Mouse (Mus musculus): ENCODE measurements at regions not wholly inside any gene's neighbourhood (a gene's known extent, or its start where the extent isn't known, plus 50 kb on each side); places are given as distances from the start of the nearest gene placed in this dataset.

GRCm38 (mm10) chr16:24150512-24150911 is 161.9 kb upstream of the Bcl6 start:
- Histone ChIP-seq H3K27me3 (replicated peaks; ENCODE audit: control insufficient read depth, insufficient read depth, low read length) (no peaks in the 10 kb centered on the region), H3K36me3 (ENCODE audit: control insufficient read depth, insufficient read depth) (no peaks in the 10 kb centered on the region), H3K4me2 (replicated peaks; ENCODE audit: low read depth) (no peak overlapping the region), H3K9ac (ENCODE audit: low read depth, low read length) (no peak overlapping the region), H3K9me3 (ENCODE audit: control insufficient read depth) (no peaks in the 10 kb centered on the region), H3K27ac (ENCODE audit: low read depth, low read length) (peak overlapping the region; percentile 73; the same call in 1 of the 2 replicates), H3K4me3 (ENCODE audit: low read depth, low read length) (no peak overlapping the region), H3K4me1 (replicated peaks; ENCODE audit: control insufficient read depth, insufficient read depth, low read length) (peaks cover 7% of the 10 kb centered on the region; the same call in 1 of the 2 replicates)
- ATAC-seq = peak; percentile 73
- 50% methylated on average over 2 of the region's 2 CpGs for WGBS
- no peak for TF ChIP-seq CTCF (IDR thresholded peaks at IDR 0.05; ENCODE audit: low read depth)

GRCm38 (mm10) chr16:24149441-24149840 is 160.8 kb upstream of the Bcl6 start:
- Histone ChIP-seq H3K9me3 (ENCODE audit: control insufficient read depth) (no peaks in the 10 kb centered on the region), H3K4me3 (ENCODE audit: low read depth, low read length) (no peak overlapping the region), H3K9ac (ENCODE audit: low read depth, low read length) (no peak overlapping the region), H3K4me1 (replicated peaks; ENCODE audit: control insufficient read depth, insufficient read depth, low read length) (peaks cover 7% of the 10 kb centered on the region; the same call in 1 of the 2 replicates), H3K36me3 (ENCODE audit: control insufficient read depth, insufficient read depth) (no peaks in the 10 kb centered on the region), H3K27me3 (replicated peaks; ENCODE audit: control insufficient read depth, insufficient read depth, low read length) (no peaks in the 10 kb centered on the region), H3K4me2 (replicated peaks; ENCODE audit: low read depth) (no peak overlapping the region), H3K27ac (ENCODE audit: low read depth, low read length) (no peak overlapping the region)
- no peak for ATAC-seq
- WGBS = 88% methylated on average over 4 of the region's 4 CpGs
- no peak for TF ChIP-seq CTCF (IDR thresholded peaks at IDR 0.05; ENCODE audit: low read depth)

GRCm38 (mm10) chr16:24143894-24144293 is 155.2 kb upstream of the Bcl6 start:
- H3K9me3 ChIP-seq (ENCODE audit: control insufficient read depth) = no peaks in the 10 kb centered on the region
- H3K27me3 ChIP-seq (replicated peaks; ENCODE audit: control insufficient read depth, insufficient read depth, low read length) = no peaks in the 10 kb centered on the region
- no peak for TF ChIP-seq CTCF (IDR thresholded peaks at IDR 0.05; ENCODE audit: low read depth)
- no peak overlapping the region for H3K9ac ChIP-seq (ENCODE audit: low read depth, low read length)
- no peak overlapping the region for H3K4me3 ChIP-seq (ENCODE audit: low read depth, low read length)
- 91% methylated on average over 3 of the region's 3 CpGs for WGBS
- H3K4me2 ChIP-seq (replicated peaks; ENCODE audit: low read depth) = no peak overlapping the region
- no peak overlapping the region for H3K27ac ChIP-seq (ENCODE audit: low read depth, low read length)
- no peak for ATAC-seq
- no peaks in the 10 kb centered on the region for H3K36me3 ChIP-seq (ENCODE audit: control insufficient read depth, insufficient read depth)
- H3K4me1 ChIP-seq (replicated peaks; ENCODE audit: control insufficient read depth, insufficient read depth, low read length) = no peaks in the 10 kb centered on the region

GRCm38 (mm10) chr16:24142915-24143541 is 154.4 kb upstream of the Bcl6 start:
- H3K4me1 ChIP-seq (replicated peaks; ENCODE audit: control insufficient read depth, insufficient read depth, low read length) = no peaks in the 10 kb centered on the region
- TF ChIP-seq CTCF (IDR thresholded peaks at IDR 0.05; ENCODE audit: low read depth) = no peak
- H3K36me3 ChIP-seq (ENCODE audit: control insufficient read depth, insufficient read depth) = no peaks in the 10 kb centered on the region
- H3K9ac ChIP-seq (ENCODE audit: low read depth, low read length) = no peak overlapping the region
- H3K27me3 ChIP-seq (replicated peaks; ENCODE audit: control insufficient read depth, insufficient read depth, low read length) = no peaks in the 10 kb centered on the region
- no peaks in the 10 kb centered on the region for H3K9me3 ChIP-seq (ENCODE audit: control insufficient read depth)
- 25% methylated on average over 5 of the region's 5 CpGs for WGBS
- H3K27ac ChIP-seq (ENCODE audit: low read depth, low read length) = no peak overlapping the region
- no peak overlapping the region for H3K4me2 ChIP-seq (replicated peaks; ENCODE audit: low read depth)
- peak; percentile 53 for ATAC-seq
- no peak overlapping the region for H3K4me3 ChIP-seq (ENCODE audit: low read depth, low read length)

- no peak for TF ChIP-seq CTCF (IDR thresholded peaks at IDR 0.05; ENCODE audit: low read depth)
- Histone ChIP-seq H3K4me1 (replicated peaks; ENCODE audit: control insufficient read depth, insufficient read depth, low read length) (no peaks in the 10 kb centered on the region), H3K4me3 (ENCODE audit: low read depth, low read length) (no peak overlapping the region), H3K4me2 (replicated peaks; ENCODE audit: low read depth) (no peak overlapping the region), H3K36me3 (ENCODE audit: control insufficient read depth, insufficient read depth) (no peaks in the 10 kb centered on the region), H3K27ac (ENCODE audit: low read depth, low read length) (no peak overlapping the region), H3K9me3 (ENCODE audit: control insufficient read depth) (no peaks in the 10 kb centered on the region), H3K9ac (ENCODE audit: low read depth, low read length) (no peak overlapping the region), H3K27me3 (replicated peaks; ENCODE audit: control insufficient read depth, insufficient read depth, low read length) (no peaks in the 10 kb centered on the region)
- 90% methylated on average over 3 of the region's 3 CpGs for WGBS
- ATAC-seq = no peak
Measured at GRCm38 (mm10) chr16:24139109-24139508, 150.5 kb upstream of the Bcl6 start.

GRCm38 (mm10) chr16:24137266-24138033 is 148.8 kb upstream of the Bcl6 start:
- WGBS = 83% methylated on average over 7 of the region's 7 CpGs
- ATAC-seq = no peak
- Histone ChIP-seq H3K27me3 (replicated peaks; ENCODE audit: control insufficient read depth, insufficient read depth, low read length) (no peaks in the 10 kb centered on the region), H3K4me3 (ENCODE audit: low read depth, low read length) (no peak overlapping the region), H3K9me3 (ENCODE audit: control insufficient read depth) (no peaks in the 10 kb centered on the region), H3K9ac (ENCODE audit: low read depth, low read length) (no peak overlapping the region), H3K4me1 (replicated peaks; ENCODE audit: control insufficient read depth, insufficient read depth, low read length) (no peaks in the 10 kb centered on the region), H3K27ac (ENCODE audit: low read depth, low read length) (no peak overlapping the region), H3K36me3 (ENCODE audit: control insufficient read depth, insufficient read depth) (no peaks in the 10 kb centered on the region), H3K4me2 (replicated peaks; ENCODE audit: low read depth) (no peak overlapping the region)
- TF ChIP-seq CTCF (IDR thresholded peaks at IDR 0.05; ENCODE audit: low read depth) = no peak

Measured in intestine, postnatal 0 days (tissue).